Mouse (Mus musculus): Measurements from ENCODE around the gene Kcnmb3.
"Not testable (repeated sequence)": the region's sequence is repeated elsewhere in the genome, so short reads cannot be mapped to it uniquely, and the experiment has no call there.

Kcnmb3 gene

GRCm38 (mm10) chr3:32434016-32434415 lies 58.0 kb downstream of the Kcnmb3 start:
- DNase-seq (ENCODE audit: low spot score in 2 of 2) = no peak

- DNase-seq (ENCODE audit: low spot score in 2 of 2) = no peak
These were observed 61.6 kb downstream of the Kcnmb3 start for GRCm38 (mm10) chr3:32430394-32430793.

- not testable (repeated sequence) for DNase-seq (ENCODE audit: low spot score in 2 of 2)
These were observed 62.7 kb downstream of the Kcnmb3 start for GRCm38 (mm10) chr3:32429351-32429750.

GRCm38 (mm10) chr3:32428921-32429320 lies 63.1 kb downstream of the Kcnmb3 start:
- no peak for DNase-seq (ENCODE audit: low spot score in 2 of 2)

GRCm38 (mm10) chr3:32428361-32428760 lies 63.7 kb downstream of the Kcnmb3 start:
- no peak for DNase-seq (ENCODE audit: low spot score in 2 of 2)

- no peak for DNase-seq (ENCODE audit: low spot score in 2 of 2)
These were observed 64.3 kb downstream of the Kcnmb3 start for GRCm38 (mm10) chr3:32427695-32428094.

Measured in frontal cortex, postnatal 10 days (tissue).